Mouse (Mus musculus) brain, embryonic 14.5 days (tissue): ENCODE measurements around the gene Cfd. TPM values are rescaled to one million over a fixed set of nuclear protein-coding genes. Genes with fewer than 3 reads are reported as not detected.

ENCODE experiments used
- DNase-seq: peaks from one replicate; pipeline ENCODE4 v3.0.0-alpha.2; 2011; ENCODE audit warnings: low read depth
- CTCF ChIP-seq: fragments of 200-500 bp; IDR thresholded peaks from 2 replicates; pipeline ENCODE4 v1.5.1; 2012; ENCODE audit warnings: inconsistent platforms, mild to moderate bottlenecking, moderate library complexity, borderline replicate concordance; ENCODE audit not compliant: insufficient read depth, insufficient read length; ENCODE audit errors: extremely low read depth
- POLR2A ChIP-seq: fragments of 200-500 bp; IDR thresholded peaks from 2 replicates; pipeline ENCODE4 v1.6.1; 2012; ENCODE audit warnings: mild to moderate bottlenecking, inconsistent platforms, borderline replicate concordance; ENCODE audit not compliant: poor library complexity, insufficient read depth, insufficient read length, severe bottlenecking; ENCODE audit errors: extremely low read depth
- polyA plus RNA-seq: library from polyadenylated mRNA; depleted of rRNA; stranded (reverse); fragments of >200 nt; gene quantifications from 2 replicates; pipeline ENCODE4 v1.2.3, GENCODE M21; 2012; rRNA removed

Cfd gene
- polyA plus RNA-seq, 1 experiment: 0.60 TPM

GRCm38 (mm10) chr10:79936284-79936910, 45.7 kb downstream of the Cfd start:
- no peak for DNase-seq
- TF ChIP-seq POLR2A: no peak
- no peak for TF ChIP-seq CTCF

- DNase-seq: peak; percentile 49
- TF ChIP-seq POLR2A (no peak), CTCF (no peak)
These were observed 46.3 kb downstream of the Cfd start for GRCm38 (mm10) chr10:79936911-79937441.

DNA sequence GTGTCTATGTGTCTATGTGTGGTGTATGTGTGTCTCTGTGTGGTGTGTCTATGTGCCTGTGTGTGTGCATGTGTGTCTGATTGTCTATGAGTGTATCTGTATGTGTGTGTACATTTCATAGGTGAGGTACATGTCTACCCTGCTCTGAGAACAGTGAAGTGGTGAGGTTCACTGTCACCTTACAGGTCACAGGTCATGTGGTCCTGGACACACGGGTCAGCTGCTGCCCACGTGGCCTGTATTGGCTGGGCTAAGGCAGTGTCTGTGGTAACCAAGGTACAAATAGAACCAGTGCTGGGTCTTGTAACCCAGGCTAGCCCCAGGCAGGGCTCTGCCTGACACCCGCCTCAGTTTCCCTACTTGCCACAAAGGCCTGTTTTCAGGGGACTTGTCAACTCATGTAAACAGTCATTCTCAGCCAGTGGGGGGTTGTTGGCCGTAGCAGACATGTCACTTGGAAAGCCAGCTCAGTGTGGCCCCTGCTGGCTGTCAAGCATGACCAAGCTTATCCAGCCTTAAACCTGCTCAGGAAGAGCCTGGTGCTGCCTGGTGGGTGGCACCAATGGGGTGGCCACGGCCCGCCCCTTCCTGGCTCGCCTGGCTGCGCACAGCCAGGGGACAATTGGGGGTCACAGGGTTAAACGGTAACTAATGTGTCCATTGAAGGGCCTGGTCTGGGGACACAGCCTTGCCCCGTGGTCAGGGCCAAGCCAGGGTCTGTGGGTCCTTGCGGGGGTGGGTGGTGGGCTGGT, 47.3 kb downstream of the Cfd start:
- no peak for DNase-seq
- no peak for TF ChIP-seq POLR2A
- no peak for TF ChIP-seq CTCF

DNA sequence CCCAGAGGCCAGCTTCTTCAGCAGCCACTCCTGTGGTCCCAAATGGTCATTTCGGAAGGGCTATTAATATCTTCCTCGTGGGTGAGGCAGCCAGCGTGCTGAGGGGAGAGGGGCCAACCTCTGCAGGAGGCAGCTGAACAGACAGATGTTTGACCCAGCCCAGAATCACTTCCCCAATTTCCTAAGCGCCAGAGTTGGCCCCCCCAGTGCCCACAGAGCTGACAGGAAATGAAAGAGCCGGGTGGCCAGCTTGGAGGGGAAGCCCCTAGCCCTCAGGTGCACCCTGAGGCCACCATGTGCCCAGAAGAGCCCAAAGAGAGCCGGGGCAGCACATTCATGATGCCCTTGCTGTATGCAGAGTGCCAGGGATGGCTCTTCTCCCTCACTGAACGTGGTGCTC, 50.1 kb downstream of the Cfd start:
- DNase-seq: no peak
- TF ChIP-seq POLR2A: no peak
- no peak for TF ChIP-seq CTCF

Other genes starting within 250 kb of the Cfd start
- 0.11 TPM in 1 of 2 replicates, not detected in the other for gene Odf3l2, start 245.1 kb upstream of the Cfd start, polyA plus RNA-seq
- gene Madcam1, start 226.3 kb upstream of the Cfd start, polyA plus RNA-seq: 0.87 and 1.1 TPM in 2 replicates
- 68.2 and 69.2 TPM in 2 replicates for gene Tpgs1, start 221.5 kb upstream of the Cfd start, polyA plus RNA-seq
- gene Cdc34, start 208.7 kb upstream of the Cfd start, polyA plus RNA-seq: 121 and 151 TPM in 2 replicates
- gene Gzmm, start 201.8 kb upstream of the Cfd start, polyA plus RNA-seq: 1.4 and 1.9 TPM in 2 replicates
- 593 and 631 TPM in 2 replicates for gene Bsg, start 186.4 kb upstream of the Cfd start, polyA plus RNA-seq
- 8.3 and 16.1 TPM in 2 replicates for gene Hcn2, start 174.2 kb upstream of the Cfd start, polyA plus RNA-seq
- gene Polrmt, start 144.3 kb upstream of the Cfd start, polyA plus RNA-seq: 63.0 and 81.6 TPM in 2 replicates
- 0.28 and 0.74 TPM in 2 replicates for gene Fgf22, start 135.8 kb upstream of the Cfd start, polyA plus RNA-seq
- gene Rnf126, start 123.9 kb upstream of the Cfd start, polyA plus RNA-seq: 157 and 182 TPM in 2 replicates
- gene Fstl3, start 113.6 kb upstream of the Cfd start, polyA plus RNA-seq: 1.7 and 2.2 TPM in 2 replicates
- gene Prss57, start 99.9 kb upstream of the Cfd start, polyA plus RNA-seq: 0.05 and 0.14 TPM in 2 replicates
- gene Palm, start 97.3 kb upstream of the Cfd start, polyA plus RNA-seq: 157 and 219 TPM in 2 replicates
- 0.59 and 1.1 TPM in 2 replicates for gene Misp, start 69.9 kb upstream of the Cfd start, polyA plus RNA-seq
- gene Ptbp1, start 36.4 kb upstream of the Cfd start, polyA plus RNA-seq: 183 and 194 TPM in 2 replicates
- gene Prtn3, start 16.4 kb upstream of the Cfd start, polyA plus RNA-seq: 18.0 and 28.0 TPM in 2 replicates
- gene Plppr3, start 16.2 kb upstream of the Cfd start, polyA plus RNA-seq: 805 and 1,208 TPM in 2 replicates
- gene Elane, start 4.6 kb upstream of the Cfd start, polyA plus RNA-seq: 0.28 and 0.49 TPM in 2 replicates
- gene Med16, start 18.1 kb downstream of the Cfd start, polyA plus RNA-seq: 84.7 and 92.6 TPM in 2 replicates
- not detected in 2 replicates for gene Gm26602, start 20.0 kb downstream of the Cfd start, polyA plus RNA-seq
- gene Kiss1r, start 26.1 kb downstream of the Cfd start, polyA plus RNA-seq: 4.1 and 4.4 TPM in 2 replicates
- 195 and 197 TPM in 2 replicates for gene R3hdm4, start 30.4 kb downstream of the Cfd start, polyA plus RNA-seq
- gene Arid3a, start 36.2 kb downstream of the Cfd start, polyA plus RNA-seq: 5.2 and 7.0 TPM in 2 replicates
- gene Wdr18, start 69.3 kb downstream of the Cfd start, polyA plus RNA-seq: 59.7 and 74.1 TPM in 2 replicates
- 0.20 and 0.38 TPM in 2 replicates for gene Grin3b, start 79.9 kb downstream of the Cfd start, polyA plus RNA-seq
- gene Tmem259, start 93.5 kb downstream of the Cfd start, polyA plus RNA-seq: 221 and 337 TPM in 2 replicates
- gene Cnn2, start 97.7 kb downstream of the Cfd start, polyA plus RNA-seq: 21.2 and 30.7 TPM in 2 replicates
- gene Abca7, start 105.6 kb downstream of the Cfd start, polyA plus RNA-seq: 12.2 and 12.7 TPM in 2 replicates
- gene Arhgap45, start 125.8 kb downstream of the Cfd start, polyA plus RNA-seq: 3.4 and 3.8 TPM in 2 replicates
- 216 and 272 TPM in 2 replicates for gene Polr2e, start 148.9 kb downstream of the Cfd start, polyA plus RNA-seq
- gene Gpx4, start 156.3 kb downstream of the Cfd start, polyA plus RNA-seq: 376 and 484 TPM in 2 replicates
- gene Sbno2, start 214.7 kb downstream of the Cfd start, polyA plus RNA-seq: 30.2 and 31.1 TPM in 2 replicates
- gene Stk11, start 224.9 kb downstream of the Cfd start, polyA plus RNA-seq: 112 and 127 TPM in 2 replicates
- 445 and 501 TPM in 2 replicates for gene Atp5d, start 247.8 kb downstream of the Cfd start, polyA plus RNA-seq
- gene Cbarp, start 250.0 kb downstream of the Cfd start, polyA plus RNA-seq: 152 and 242 TPM in 2 replicates